Mouse (Mus musculus): ENCODE data around the gene Gm6793. TPM values are rescaled to one million over a fixed set of nuclear protein-coding genes. Genes with fewer than 3 reads are reported as not detected.
A peak's percentile ranks its signal among the peaks of the same experiment; 100 is the strongest.

The Gm6793 gene
- polyA plus RNA-seq, 1 experiment from 2014 or later = 0.29 TPM

DNA sequence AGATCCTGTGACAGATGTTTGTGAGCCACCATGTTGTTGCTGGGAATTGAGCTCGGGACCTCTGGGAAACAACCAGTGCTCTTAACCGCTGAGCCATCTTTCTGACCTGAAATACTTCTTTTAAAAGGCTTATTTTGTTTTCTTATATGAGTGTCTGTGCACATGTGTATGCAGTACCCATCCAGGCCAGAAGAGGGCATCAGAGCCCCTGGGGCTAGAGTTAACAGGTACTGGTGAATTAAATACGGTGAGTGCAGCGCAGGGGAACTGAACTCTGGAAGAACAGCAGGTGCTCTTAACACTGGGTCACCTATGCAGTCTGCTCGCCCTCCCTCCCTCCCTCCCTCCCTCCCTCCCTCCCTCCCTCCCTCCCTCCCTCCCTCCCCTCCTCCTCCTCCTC lies 30.3 kb upstream of the Gm6793 start:
- peak; percentile 36; the same call in 1 of the 2 replicates for TF ChIP-seq CTCF (IDR thresholded peaks at IDR 0.05; ENCODE audit: low read depth)
- Histone ChIP-seq H3K9ac (ENCODE audit: low read depth, low read length) (no peak overlapping the region), H3K27ac (ENCODE audit: low read depth, low read length) (no peak overlapping the region), H3K36me3 (ENCODE audit: control insufficient read depth, insufficient read depth) (no peaks in the 10 kb centered on the region), H3K9me3 (ENCODE audit: control insufficient read depth) (no peaks in the 10 kb centered on the region), H3K27me3 (replicated peaks; ENCODE audit: control insufficient read depth, insufficient read depth, low read length) (no peaks in the 10 kb centered on the region), H3K4me2 (replicated peaks; ENCODE audit: low read depth) (no peak overlapping the region), H3K4me1 (replicated peaks; ENCODE audit: control insufficient read depth, insufficient read depth, low read length) (no peaks in the 10 kb centered on the region), H3K4me3 (ENCODE audit: low read depth, low read length) (no peak overlapping the region)
- 81% methylated on average over 5 of the region's 5 CpGs for WGBS
- ATAC-seq = no peak

DNA sequence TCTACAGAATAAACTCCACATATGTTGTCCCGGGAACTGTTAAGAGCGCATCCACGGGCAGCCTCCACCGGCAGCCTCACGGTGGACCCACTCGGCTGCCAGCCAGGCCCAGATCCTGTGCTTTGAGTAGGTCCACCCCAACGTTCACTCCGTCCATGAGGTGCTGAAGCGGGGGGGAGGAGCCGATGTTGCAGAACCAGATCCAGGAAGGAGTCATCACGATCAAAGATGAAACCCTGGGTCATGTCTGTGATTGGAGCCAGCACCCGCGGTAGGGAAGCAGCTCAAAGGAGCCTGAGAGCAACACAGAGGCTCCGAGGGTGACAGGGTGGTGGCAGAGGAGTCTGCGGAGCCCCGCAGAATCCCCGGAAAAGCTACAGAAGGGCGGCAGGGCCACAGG lies 22.7 kb upstream of the Gm6793 start:
- no peaks in the 10 kb centered on the region for H3K9me3 ChIP-seq (ENCODE audit: control insufficient read depth)
- no peak overlapping the region for H3K4me2 ChIP-seq (replicated peaks; ENCODE audit: low read depth)
- no peak overlapping the region for H3K4me3 ChIP-seq (ENCODE audit: low read depth, low read length)
- no peaks in the 10 kb centered on the region for H3K4me1 ChIP-seq (replicated peaks; ENCODE audit: control insufficient read depth, insufficient read depth, low read length)
- H3K9ac ChIP-seq (ENCODE audit: low read depth, low read length) = no peak overlapping the region
- no peak overlapping the region for H3K27ac ChIP-seq (ENCODE audit: low read depth, low read length)
- ATAC-seq = no peak
- H3K36me3 ChIP-seq (ENCODE audit: control insufficient read depth, insufficient read depth) = no peaks in the 10 kb centered on the region
- H3K27me3 ChIP-seq (replicated peaks; ENCODE audit: control insufficient read depth, insufficient read depth, low read length) = no peaks in the 10 kb centered on the region
- no peak for TF ChIP-seq CTCF (IDR thresholded peaks at IDR 0.05; ENCODE audit: low read depth)
- 78% methylated on average over 18 of the region's 18 CpGs for WGBS

DNA sequence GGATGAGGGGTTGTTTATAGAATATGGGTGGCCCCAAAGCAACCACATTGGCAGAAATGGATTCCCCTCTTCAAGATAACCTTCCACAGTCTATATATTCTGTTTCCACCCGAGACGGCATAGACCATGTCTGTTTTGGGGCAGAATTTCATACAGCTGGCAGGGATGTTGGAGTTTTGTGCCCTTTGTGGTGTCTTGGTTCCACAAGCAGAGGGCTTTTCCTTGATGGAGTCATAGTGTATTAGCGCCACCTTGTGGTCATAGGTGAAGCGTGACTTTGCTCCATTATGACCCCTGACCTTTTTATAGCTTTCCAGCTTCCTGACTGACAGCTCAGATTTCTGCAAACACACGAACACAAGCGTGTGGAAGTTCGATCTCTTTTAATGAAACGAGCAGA lies 19.8 kb upstream of the Gm6793 start:
- H3K27ac ChIP-seq (ENCODE audit: low read depth, low read length) = no peak overlapping the region
- 8% methylated on average over 8 of the region's 8 CpGs for WGBS
- no peak overlapping the region for H3K9ac ChIP-seq (ENCODE audit: low read depth, low read length)
- ATAC-seq = peak; percentile 38; the same call in 1 of the 2 replicates
- H3K4me2 ChIP-seq (replicated peaks; ENCODE audit: low read depth) = no peak overlapping the region
- H3K4me3 ChIP-seq (ENCODE audit: low read depth, low read length) = no peak overlapping the region
- peak; percentile 89 for TF ChIP-seq CTCF (IDR thresholded peaks at IDR 0.05; ENCODE audit: low read depth)
- H3K4me1 ChIP-seq (replicated peaks; ENCODE audit: control insufficient read depth, insufficient read depth, low read length) = no peaks in the 10 kb centered on the region
- H3K36me3 ChIP-seq (ENCODE audit: control insufficient read depth, insufficient read depth) = no peaks in the 10 kb centered on the region
- H3K27me3 ChIP-seq (replicated peaks; ENCODE audit: control insufficient read depth, insufficient read depth, low read length) = no peaks in the 10 kb centered on the region
- no peaks in the 10 kb centered on the region for H3K9me3 ChIP-seq (ENCODE audit: control insufficient read depth)

DNA sequence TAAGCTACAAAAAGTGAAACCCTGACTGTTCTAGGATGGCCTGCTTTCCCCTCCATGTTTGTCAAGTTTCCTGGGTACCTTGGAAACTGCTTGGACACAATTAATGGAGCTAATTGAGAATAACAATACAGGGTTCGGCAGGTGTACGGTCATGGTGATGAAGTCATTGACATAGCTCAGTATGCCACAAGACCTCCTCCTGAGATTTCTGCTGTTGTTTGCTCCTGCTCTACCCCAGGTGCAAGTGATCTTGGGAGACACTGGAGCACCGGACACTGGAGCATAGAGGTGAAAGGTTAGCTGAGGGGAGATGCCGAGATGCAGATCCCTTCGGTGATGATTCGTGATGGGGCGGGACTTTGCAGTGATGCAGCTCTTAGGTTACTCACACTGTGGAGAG lies 18.2 kb upstream of the Gm6793 start:
- H3K27me3 ChIP-seq (replicated peaks; ENCODE audit: control insufficient read depth, insufficient read depth, low read length) = no peaks in the 10 kb centered on the region
- WGBS = 52% methylated on average over 7 of the region's 7 CpGs

DNA sequence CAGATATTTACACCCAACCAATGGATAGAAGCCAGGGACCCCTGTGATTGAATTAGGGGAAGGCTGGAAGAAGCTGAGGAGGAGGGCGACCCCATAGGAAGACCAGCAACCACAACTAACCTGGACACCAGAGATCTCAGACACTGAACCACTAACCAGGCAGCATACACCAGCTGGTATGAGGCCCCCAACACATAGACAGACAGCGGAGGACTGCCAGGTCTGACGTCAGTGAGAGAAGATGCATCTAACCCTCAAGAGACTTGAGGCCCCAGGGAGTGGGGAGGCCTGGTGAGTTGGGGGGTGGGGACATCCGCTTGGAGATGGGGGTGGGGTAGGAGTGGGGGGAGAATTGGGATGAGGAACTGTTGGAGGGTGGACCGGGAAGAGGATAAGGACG lies 15.8 kb upstream of the Gm6793 start:
- H3K4me3 ChIP-seq (ENCODE audit: low read depth, low read length) = no peak overlapping the region
- ATAC-seq = no peak
- TF ChIP-seq CTCF (IDR thresholded peaks at IDR 0.05; ENCODE audit: low read depth) = no peak

More for the DNA sequence above, 18.2 kb upstream of the Gm6793 start:
- Histone ChIP-seq H3K27ac (ENCODE audit: low read depth, low read length) (no peak overlapping the region), H3K9ac (ENCODE audit: low read depth, low read length) (no peak overlapping the region), H3K36me3 (ENCODE audit: control insufficient read depth, insufficient read depth) (no peaks in the 10 kb centered on the region), H3K4me2 (replicated peaks; ENCODE audit: low read depth) (no peak overlapping the region), H3K9me3 (ENCODE audit: control insufficient read depth) (no peaks in the 10 kb centered on the region), H3K4me3 (ENCODE audit: low read depth, low read length) (no peak overlapping the region), H3K4me1 (replicated peaks; ENCODE audit: control insufficient read depth, insufficient read depth, low read length) (no peaks in the 10 kb centered on the region)
- TF ChIP-seq CTCF (IDR thresholded peaks at IDR 0.05; ENCODE audit: low read depth) = no peak
- no peak for ATAC-seq

DNA sequence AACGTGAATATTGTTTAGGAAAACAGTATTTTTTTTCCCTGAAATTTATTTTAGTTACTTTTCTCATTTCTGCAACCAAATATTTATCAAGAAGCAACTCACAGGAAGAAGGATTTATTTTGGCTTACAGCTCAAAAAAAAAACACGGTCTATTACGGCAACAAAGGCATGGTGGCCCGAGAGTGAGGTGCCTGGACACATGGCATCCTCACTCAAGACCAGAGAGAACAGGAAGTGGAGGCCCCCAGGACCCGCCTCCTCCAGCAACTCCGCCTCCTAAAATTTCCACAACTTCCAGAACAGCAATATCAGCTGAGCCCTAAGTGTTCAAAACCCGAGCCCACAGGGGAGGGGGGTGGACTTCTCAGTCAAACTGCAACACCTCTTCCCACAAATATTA lies 14.6 kb upstream of the Gm6793 start:
- H3K4me2 ChIP-seq (replicated peaks; ENCODE audit: low read depth) = no peak overlapping the region
- no peaks in the 10 kb centered on the region for H3K4me1 ChIP-seq (replicated peaks; ENCODE audit: control insufficient read depth, insufficient read depth, low read length)
- H3K27me3 ChIP-seq (replicated peaks; ENCODE audit: control insufficient read depth, insufficient read depth, low read length) = no peaks in the 10 kb centered on the region
- H3K36me3 ChIP-seq (ENCODE audit: control insufficient read depth, insufficient read depth) = no peaks in the 10 kb centered on the region
- H3K9ac ChIP-seq (ENCODE audit: low read depth, low read length) = no peak overlapping the region
- 76% methylated on average over 7 of the region's 7 CpGs for WGBS
- no peak for ATAC-seq
- H3K27ac ChIP-seq (ENCODE audit: low read depth, low read length) = no peak overlapping the region
- no peak overlapping the region for H3K4me3 ChIP-seq (ENCODE audit: low read depth, low read length)
- H3K9me3 ChIP-seq (ENCODE audit: control insufficient read depth) = no peaks in the 10 kb centered on the region
- no peak for TF ChIP-seq CTCF (IDR thresholded peaks at IDR 0.05; ENCODE audit: low read depth)

More for the DNA sequence above, 15.8 kb upstream of the Gm6793 start:
- H3K4me1 ChIP-seq (replicated peaks; ENCODE audit: control insufficient read depth, insufficient read depth, low read length) = no peaks in the 10 kb centered on the region
- H3K36me3 ChIP-seq (ENCODE audit: control insufficient read depth, insufficient read depth) = no peaks in the 10 kb centered on the region
- H3K9me3 ChIP-seq (ENCODE audit: control insufficient read depth) = no peaks in the 10 kb centered on the region
- H3K27ac ChIP-seq (ENCODE audit: low read depth, low read length) = no peak overlapping the region
- WGBS = 51% methylated on average over 6 of the region's 6 CpGs
- no peak overlapping the region for H3K4me2 ChIP-seq (replicated peaks; ENCODE audit: low read depth)
- H3K27me3 ChIP-seq (replicated peaks; ENCODE audit: control insufficient read depth, insufficient read depth, low read length) = no peaks in the 10 kb centered on the region
- no peak overlapping the region for H3K9ac ChIP-seq (ENCODE audit: low read depth, low read length)

DNA sequence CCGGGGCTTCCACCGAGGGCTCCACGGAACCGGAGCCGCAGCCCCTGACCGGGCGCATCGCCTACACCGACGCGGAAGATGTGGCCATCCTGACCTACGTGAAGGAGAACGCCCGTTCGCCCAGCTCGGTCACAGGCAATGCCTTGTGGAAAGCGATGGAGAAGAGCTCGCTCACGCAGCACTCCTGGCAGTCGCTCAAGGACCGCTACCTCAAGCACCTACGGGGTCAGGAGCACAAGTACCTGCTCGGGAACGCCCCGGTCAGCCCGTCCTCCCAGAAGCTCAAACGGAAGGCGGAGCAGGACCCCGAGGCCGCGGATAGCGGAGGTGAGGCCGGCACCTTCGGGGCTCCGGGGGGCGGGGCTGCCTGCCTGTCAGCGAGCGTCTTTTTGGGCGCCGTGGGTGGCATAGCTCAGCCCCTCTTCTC lies 3.0 kb downstream of the Gm6793 start:
- Histone ChIP-seq H3K9me3 (ENCODE audit: control insufficient read depth) (no peaks in the 10 kb centered on the region), H3K4me3 (ENCODE audit: low read depth, low read length) (peak overlapping the region; percentile 96), H3K27me3 (replicated peaks; ENCODE audit: control insufficient read depth, insufficient read depth, low read length) (no peaks in the 10 kb centered on the region), H3K9ac (ENCODE audit: low read depth, low read length) (peak overlapping the region; percentile 87), H3K4me1 (replicated peaks; ENCODE audit: control insufficient read depth, insufficient read depth, low read length) (peaks cover 10% of the 10 kb centered on the region), H3K4me2 (replicated peaks; ENCODE audit: low read depth) (peak overlapping the region; percentile 97), H3K27ac (ENCODE audit: low read depth, low read length) (peak overlapping the region; percentile 71), H3K36me3 (ENCODE audit: control insufficient read depth, insufficient read depth) (no peaks in the 10 kb centered on the region; the same call in 1 of the 2 replicates)
- peak; percentile 42 for ATAC-seq
- no peak for TF ChIP-seq CTCF (IDR thresholded peaks at IDR 0.05; ENCODE audit: low read depth)
- 0% methylated on average over 40 of the region's 40 CpGs for WGBS

Data from intestine, postnatal 0 days (tissue).